Mouse (Mus musculus): ENCODE results near the gene Sorbs2.

DNA sequence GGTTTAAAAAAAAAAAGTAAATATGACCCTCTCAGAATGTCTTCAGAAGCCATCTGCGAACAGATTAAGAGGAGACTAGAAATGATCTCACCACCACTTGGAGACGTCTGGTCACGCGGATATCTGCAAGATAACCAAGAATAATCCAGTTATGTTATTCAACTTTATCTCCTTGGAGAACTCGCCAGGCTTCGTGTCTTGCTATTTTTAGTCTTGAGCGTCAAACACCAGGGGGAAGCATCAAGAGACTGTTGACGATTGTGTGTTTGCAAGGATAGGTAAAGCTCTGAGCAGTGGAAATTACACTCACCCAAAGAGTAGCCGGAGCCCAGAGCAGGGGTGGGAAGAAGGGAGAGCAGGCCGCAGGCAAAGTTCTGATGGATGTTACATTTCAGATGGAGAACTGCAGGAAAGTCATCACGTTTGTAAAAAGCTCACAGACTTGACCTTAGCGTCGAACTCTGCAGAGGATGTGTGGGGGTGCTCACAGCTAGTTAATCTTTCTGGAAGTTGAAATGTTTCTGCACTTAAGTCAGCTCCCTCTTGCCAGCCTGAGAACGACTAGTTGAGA lies 337.4 kb downstream of the Sorbs2 start:
- TF ChIP-seq CTCF (IDR thresholded peaks at IDR 0.05; ENCODE audit: low read depth, low read length) (no peak), POLR2A (IDR thresholded peaks at IDR 0.05; ENCODE audit: borderline replicate concordance, low read depth, low read length) (no peak)

Measured in bone marrow macrophage, adult 2 months (primary cell).